Mouse (Mus musculus): ENCODE results near the gene Tenm4. TPM values are rescaled to one million over a fixed set of nuclear protein-coding genes. Genes with fewer than 3 reads are reported as not detected.
A peak's percentile ranks its signal among the peaks of the same experiment; 100 is the strongest.

Tenm4 gene
- total and polyA plus RNA-seq, 3 experiments: 9.2 to 15.2 TPM; not detected in 1

DNA sequence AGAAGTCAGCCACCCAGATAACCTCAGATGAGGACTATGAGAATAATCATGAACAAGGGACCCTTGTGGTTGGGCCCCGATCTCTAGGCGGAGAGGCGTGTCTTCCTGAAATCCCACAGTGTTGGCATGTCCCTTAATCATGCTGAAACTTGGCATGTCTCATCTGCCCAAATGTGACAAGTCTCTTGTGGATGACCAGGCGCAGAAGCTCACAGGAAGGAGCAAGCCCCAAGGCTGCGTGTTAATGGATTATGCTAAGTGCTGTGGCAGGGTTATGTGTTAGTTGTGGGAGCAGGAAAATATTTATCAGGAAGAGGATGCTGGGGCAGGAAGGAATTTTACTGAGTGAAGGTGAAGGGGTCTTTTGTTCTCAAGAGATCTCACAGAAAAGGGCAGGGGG is 642.0 kb downstream of the Tenm4 start:
- Histone ChIP-seq H3K9ac (ENCODE audit: control insufficient read depth, low read depth, low read length, poor library complexity, severe bottlenecking) (no peak overlapping the region), H3K9me3 (replicated peaks; ENCODE audit: insufficient read depth, low read length) (no peaks in the 10 kb centered on the region), H3K27me3 (ENCODE audit: control insufficient read depth in 1 of 2, insufficient read depth in 2 of 2, low read length in 2 of 2) (no peaks in the 10 kb centered on the region), H3K27ac (ENCODE audit: control insufficient read depth, low read depth, low read length) (no peak overlapping the region), H3K4me3 (ENCODE audit: control insufficient read depth in 1 of 2, insufficient read depth in 1 of 2, low read depth in 2 of 2, low read length in 2 of 2) (no peak overlapping the region), H3K36me3 (ENCODE audit: control insufficient read depth in 1 of 2, insufficient read depth in 2 of 2, low read length in 2 of 2) (peaks cover 0 to 2% of the 10 kb centered on the region in 2 experiments; a peak in 2 of 4 replicates), H3K4me1 (ENCODE audit: control insufficient read depth in 1 of 2, insufficient read depth in 2 of 2, low read length in 2 of 2) (peaks cover 2 to 3% of the 10 kb centered on the region in 2 experiments; a peak in 2 of 4 replicates), H3K79me2 (ENCODE audit: control insufficient read depth, insufficient read depth, low read length, poor library complexity) (no peaks in the 10 kb centered on the region)
- TF ChIP-seq GATA1 (IDR thresholded peaks at IDR 0.05; ENCODE audit: low read depth, low read length) (no peak), SMC3 (IDR thresholded peaks at IDR 0.05; ENCODE audit: low read depth, low read length) (no peak), KAT2A (conservative IDR thresholded peaks at IDR 0.05; ENCODE audit: low read depth, low read length) (no peak), ZC3H11A (IDR thresholded peaks at IDR 0.05; ENCODE audit: low read depth, low read length) (no peak), MAFK (IDR thresholded peaks at IDR 0.05; ENCODE audit: borderline replicate concordance, low read depth, low read length) (no peak), MAX (IDR thresholded peaks at IDR 0.05; ENCODE audit: low read length) (no peak)
- no peak for DNase-seq (ENCODE audit: low read depth, low spot score)

GRCm38 (mm10) chr7:96813497-96814400 is 642.7 kb downstream of the Tenm4 start:
- Histone ChIP-seq H3K27ac (ENCODE audit: control insufficient read depth, low read depth, low read length) (no peak overlapping the region), H3K9me3 (replicated peaks; ENCODE audit: insufficient read depth, low read length) (no peaks in the 10 kb centered on the region), H3K9ac (ENCODE audit: control insufficient read depth, low read depth, low read length, poor library complexity, severe bottlenecking) (no peak overlapping the region), H3K79me2 (ENCODE audit: control insufficient read depth, insufficient read depth, low read length, poor library complexity) (no peaks in the 10 kb centered on the region), H3K27me3 (ENCODE audit: control insufficient read depth in 1 of 2, insufficient read depth in 2 of 2, low read length in 2 of 2) (no peaks in the 10 kb centered on the region), H3K4me1 (ENCODE audit: control insufficient read depth in 1 of 2, insufficient read depth in 2 of 2, low read length in 2 of 2) (peaks cover 2 to 3% of the 10 kb centered on the region in 2 experiments; a peak in 2 of 4 replicates), H3K36me3 (ENCODE audit: control insufficient read depth in 1 of 2, insufficient read depth in 2 of 2, low read length in 2 of 2) (peaks cover 0 to 2% of the 10 kb centered on the region in 2 experiments; a peak in 2 of 4 replicates), H3K4me3 (ENCODE audit: control insufficient read depth in 1 of 2, insufficient read depth in 1 of 2, low read depth in 2 of 2, low read length in 2 of 2) (no peak overlapping the region)
- peak; percentile 10 for DNase-seq (ENCODE audit: low read depth, low spot score)
- no peak for TF ChIP-seq JUND (IDR thresholded peaks at IDR 0.05; ENCODE audit: low read depth, low read length)
- TF ChIP-seq ZMIZ1 (IDR thresholded peaks at IDR 0.05; ENCODE audit: low read depth, low read length): no peak
- TF ChIP-seq CHD2 (IDR thresholded peaks at IDR 0.05; ENCODE audit: low read length): no peak
- TF ChIP-seq GABPA (IDR thresholded peaks at IDR 0.05; ENCODE audit: low read depth, low read length): no peak

DNA sequence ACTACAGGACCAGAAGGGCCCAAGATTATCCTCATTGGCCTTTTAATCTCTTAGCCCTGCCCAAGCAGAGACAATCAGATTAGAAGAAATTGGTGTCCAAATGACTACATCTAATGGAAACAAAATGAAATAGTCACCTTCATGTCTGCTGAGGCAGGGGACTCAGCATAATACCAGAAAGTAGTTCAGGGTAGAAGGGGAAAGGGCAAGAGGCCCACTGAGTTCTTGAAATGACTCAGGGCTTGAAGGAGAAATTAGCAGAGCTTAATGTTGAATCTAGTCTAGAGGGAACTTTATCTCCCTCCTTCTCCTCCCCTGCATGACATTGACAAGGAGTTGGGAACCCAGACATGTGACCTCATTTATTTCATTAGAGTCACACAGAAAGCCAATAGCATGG is 643.5 kb downstream of the Tenm4 start:
- DNase-seq (ENCODE audit: low read depth, low spot score): no peak
- Histone ChIP-seq H3K9ac (ENCODE audit: control insufficient read depth, low read depth, low read length, poor library complexity, severe bottlenecking) (no peak overlapping the region), H3K4me3 (ENCODE audit: control insufficient read depth in 1 of 2, insufficient read depth in 1 of 2, low read depth in 2 of 2, low read length in 2 of 2) (no peak overlapping the region), H3K9me3 (replicated peaks; ENCODE audit: insufficient read depth, low read length) (no peaks in the 10 kb centered on the region), H3K27ac (ENCODE audit: control insufficient read depth, low read depth, low read length) (no peak overlapping the region), H3K27me3 (ENCODE audit: control insufficient read depth in 1 of 2, insufficient read depth in 2 of 2, low read length in 2 of 2) (no peaks in the 10 kb centered on the region), H3K36me3 (ENCODE audit: control insufficient read depth in 1 of 2, insufficient read depth in 2 of 2, low read length in 2 of 2) (peaks cover 0 to 2% of the 10 kb centered on the region in 2 experiments; a peak in 2 of 4 replicates), H3K4me1 (ENCODE audit: control insufficient read depth in 1 of 2, insufficient read depth in 2 of 2, low read length in 2 of 2) (peaks cover 2 to 3% of the 10 kb centered on the region in 2 experiments; a peak in 2 of 4 replicates), H3K79me2 (ENCODE audit: control insufficient read depth, insufficient read depth, low read length, poor library complexity) (no peaks in the 10 kb centered on the region)
- no peak for TF ChIP-seq BHLHE40 (IDR thresholded peaks at IDR 0.05; ENCODE audit: borderline replicate concordance, low read depth, low read length)
- TF ChIP-seq TCF12 (IDR thresholded peaks at IDR 0.05; ENCODE audit: low read depth, low read length): no peak
- TF ChIP-seq CHD1 (IDR thresholded peaks at IDR 0.05; ENCODE audit: low read depth, low read length): no peak
